Mouse (Mus musculus) liver, embryonic 15.5 days (tissue): Measurements from ENCODE around the gene Nrxn2. TPM values are rescaled to one million over a fixed set of nuclear protein-coding genes. Genes with fewer than 3 reads are reported as not detected.

Experiments
- ATAC-seq: fragments of 200-750 bp; cut with Nextera tagmentation; 2 replicates; pipeline ENCODE4 v1.8.0; 2017; ENCODE audit warnings: moderate number of reproducible peaks, mild to moderate bottlenecking, moderate library complexity; ENCODE audit not compliant: insufficient read depth
- H3K27ac ChIP-seq: fragments of 300-500 bp; sonication (generic); replicated peaks from 2 replicates; pipeline ENCODE4 v1.5.1; 2015; ENCODE audit warnings: mild to moderate bottlenecking, inconsistent platforms
- H3K27me3 ChIP-seq: fragments of 300-500 bp; sonication (generic); 2 replicates; pipeline ENCODE4 v1.6.1; 2015; ENCODE audit warnings: mild to moderate bottlenecking, inconsistent platforms
- H3K36me3 ChIP-seq: fragments of 300-500 bp; sonication (generic); replicated peaks from 2 replicates; pipeline ENCODE4 v1.6.1; 2015; ENCODE audit warnings: moderate library complexity, mild to moderate bottlenecking, inconsistent platforms
- H3K4me1 ChIP-seq: fragments of 300-500 bp; sonication (generic); replicated peaks from 2 replicates; pipeline ENCODE4 v1.6.1; 2015; ENCODE audit warnings: inconsistent platforms
- H3K4me2 ChIP-seq: fragments of 300-500 bp; sonication (generic); 2 replicates; pipeline ENCODE4 v1.6.1; 2015; ENCODE audit warnings: moderate library complexity, mild to moderate bottlenecking, inconsistent platforms
- H3K4me3 ChIP-seq: fragments of 300-500 bp; sonication (generic); replicated peaks from 2 replicates; pipeline ENCODE4 v1.5.1; 2015; ENCODE audit warnings: mild to moderate bottlenecking, inconsistent platforms
- H3K9ac ChIP-seq: fragments of 300-500 bp; sonication (generic); 2 replicates; pipeline ENCODE4 v1.6.1; 2015; ENCODE audit warnings: moderate library complexity, mild to moderate bottlenecking, inconsistent platforms
- H3K9me3 ChIP-seq: fragments of 300-500 bp; sonication (generic); replicated peaks from 2 replicates; pipeline ENCODE4 v1.6.1; 2016; ENCODE audit warnings: inconsistent platforms
- WGBS: fragments of 180-500 bp; shearing (Covaris S2); methylation state at CpG from one replicate; pipeline ENCODE4 v1.1.7; 2015; ENCODE audit warnings: mixed read lengths; ENCODE audit not compliant: insufficient replicate concordance; 5-methylcytosine and 5-hydroxymethylcytosine counted together
- polyA plus RNA-seq: library from polyadenylated mRNA; unstranded; fragments of >200 nt; fragmentation: Nextera tagmentation; extraction: Ambion mirVana; gene quantifications from 2 replicates; pipeline ENCODE4 v1.2.1, GENCODE M21; 2015

Nrxn2 gene
- polyA plus RNA-seq, 1 experiment from 2014 or later = 0.39 TPM

GRCm38 (mm10) chr19:6548431-6549410, 130.2 kb downstream of the Nrxn2 start:
- Histone ChIP-seq H3K4me3 (no peak overlapping the region), H3K4me1 (no peaks in the 10 kb centered on the region), H3K27me3 (no peaks in the 10 kb centered on the region), H3K27ac (no peak overlapping the region), H3K4me2 (no peak overlapping the region), H3K9ac (no peak overlapping the region), H3K9me3 (no peaks in the 10 kb centered on the region), H3K36me3 (no peaks in the 10 kb centered on the region)
- no peak for ATAC-seq
- 65% methylated on average over 16 of the region's 16 CpGs for WGBS

GRCm38 (mm10) chr19:6549566-6549965, 131.0 kb downstream of the Nrxn2 start:
- H3K9me3 ChIP-seq = no peaks in the 10 kb centered on the region
- no peak overlapping the region for H3K4me3 ChIP-seq
- no peaks in the 10 kb centered on the region for H3K36me3 ChIP-seq
- H3K27me3 ChIP-seq = no peaks in the 10 kb centered on the region
- no peak overlapping the region for H3K9ac ChIP-seq
- WGBS = 68% methylated on average over 11 of the region's 11 CpGs
- H3K27ac ChIP-seq = no peak overlapping the region
- no peaks in the 10 kb centered on the region for H3K4me1 ChIP-seq
- no peak overlapping the region for H3K4me2 ChIP-seq
- ATAC-seq = no peak

GRCm38 (mm10) chr19:6551215-6551614, 132.7 kb downstream of the Nrxn2 start:
- no peak for ATAC-seq
- H3K9me3 ChIP-seq = no peaks in the 10 kb centered on the region
- no peaks in the 10 kb centered on the region for H3K4me1 ChIP-seq
- H3K27me3 ChIP-seq = no peaks in the 10 kb centered on the region
- H3K36me3 ChIP-seq = no peaks in the 10 kb centered on the region
- H3K4me3 ChIP-seq = no peak overlapping the region
- no peak overlapping the region for H3K27ac ChIP-seq
- no peak overlapping the region for H3K4me2 ChIP-seq
- H3K9ac ChIP-seq = no peak overlapping the region
- 28% methylated on average over 4 of the region's 4 CpGs for WGBS

- Histone ChIP-seq H3K4me2 (no peak overlapping the region), H3K9me3 (no peaks in the 10 kb centered on the region), H3K27ac (no peak overlapping the region), H3K4me3 (no peak overlapping the region), H3K4me1 (no peaks in the 10 kb centered on the region), H3K36me3 (no peaks in the 10 kb centered on the region), H3K9ac (no peak overlapping the region), H3K27me3 (no peaks in the 10 kb centered on the region)
- 50% methylated on average over 4 of the region's 4 CpGs for WGBS
- no peak for ATAC-seq
Observed at GRCm38 (mm10) chr19:6552302-6553028, 133.9 kb downstream of the Nrxn2 start.

GRCm38 (mm10) chr19:6553174-6553573, 134.6 kb downstream of the Nrxn2 start:
- Histone ChIP-seq H3K9me3 (no peaks in the 10 kb centered on the region), H3K4me3 (no peak overlapping the region), H3K9ac (no peak overlapping the region), H3K4me2 (no peak overlapping the region), H3K27me3 (no peaks in the 10 kb centered on the region), H3K27ac (no peak overlapping the region), H3K36me3 (no peaks in the 10 kb centered on the region), H3K4me1 (no peaks in the 10 kb centered on the region)
- no peak for ATAC-seq
- 48% methylated on average over 5 of the region's 5 CpGs for whole genome bisulfite sequencing

GRCm38 (mm10) chr19:6553819-6554582, 135.5 kb downstream of the Nrxn2 start:
- 15% methylated on average over 8 of the region's 8 CpGs for WGBS
- Histone ChIP-seq H3K4me1 (no peaks in the 10 kb centered on the region), H3K27ac (no peak overlapping the region), H3K4me2 (no peak overlapping the region), H3K36me3 (no peaks in the 10 kb centered on the region), H3K27me3 (no peaks in the 10 kb centered on the region), H3K4me3 (no peak overlapping the region), H3K9ac (no peak overlapping the region), H3K9me3 (no peaks in the 10 kb centered on the region)
- ATAC-seq = no peak

GRCm38 (mm10) chr19:6559576-6559975, 141.0 kb downstream of the Nrxn2 start:
- Histone ChIP-seq H3K4me2 (no peak overlapping the region), H3K27ac (no peak overlapping the region), H3K9me3 (no peaks in the 10 kb centered on the region), H3K4me1 (no peaks in the 10 kb centered on the region), H3K9ac (no peak overlapping the region), H3K27me3 (no peaks in the 10 kb centered on the region), H3K4me3 (no peak overlapping the region), H3K36me3 (no peaks in the 10 kb centered on the region)
- ATAC-seq = no peak
- WGBS = 45% methylated on average over 4 of the region's 4 CpGs

GRCm38 (mm10) chr19:6560246-6560815, 141.8 kb downstream of the Nrxn2 start:
- Histone ChIP-seq H3K4me2 (no peak overlapping the region), H3K4me1 (no peaks in the 10 kb centered on the region), H3K36me3 (no peaks in the 10 kb centered on the region), H3K27me3 (no peaks in the 10 kb centered on the region), H3K9ac (no peak overlapping the region), H3K4me3 (no peak overlapping the region), H3K9me3 (no peaks in the 10 kb centered on the region), H3K27ac (no peak overlapping the region)
- no peak for ATAC-seq
- 59% methylated on average over 7 of the region's 7 CpGs for WGBS

- Histone ChIP-seq H3K9ac (no peak overlapping the region), H3K4me2 (no peak overlapping the region), H3K9me3 (no peaks in the 10 kb centered on the region), H3K27me3 (no peaks in the 10 kb centered on the region), H3K36me3 (no peaks in the 10 kb centered on the region), H3K4me3 (no peak overlapping the region), H3K4me1 (no peaks in the 10 kb centered on the region), H3K27ac (no peak overlapping the region)
- ATAC-seq = no peak
- WGBS = 62% methylated on average over 6 of the region's 6 CpGs
Observed at GRCm38 (mm10) chr19:6565136-6565535, 146.6 kb downstream of the Nrxn2 start.

- no peaks in the 10 kb centered on the region for H3K4me1 ChIP-seq
- WGBS = 71% methylated on average over 2 of the region's 2 CpGs
- H3K27ac ChIP-seq = no peak overlapping the region
- no peaks in the 10 kb centered on the region for H3K27me3 ChIP-seq
- no peaks in the 10 kb centered on the region for H3K36me3 ChIP-seq
- no peak for ATAC-seq
- no peaks in the 10 kb centered on the region for H3K9me3 ChIP-seq
- no peak overlapping the region for H3K4me3 ChIP-seq
- H3K9ac ChIP-seq = no peak overlapping the region
- no peak overlapping the region for H3K4me2 ChIP-seq
Observed at GRCm38 (mm10) chr19:6566450-6566849, 147.9 kb downstream of the Nrxn2 start.
